In the genomic region with DNA sequence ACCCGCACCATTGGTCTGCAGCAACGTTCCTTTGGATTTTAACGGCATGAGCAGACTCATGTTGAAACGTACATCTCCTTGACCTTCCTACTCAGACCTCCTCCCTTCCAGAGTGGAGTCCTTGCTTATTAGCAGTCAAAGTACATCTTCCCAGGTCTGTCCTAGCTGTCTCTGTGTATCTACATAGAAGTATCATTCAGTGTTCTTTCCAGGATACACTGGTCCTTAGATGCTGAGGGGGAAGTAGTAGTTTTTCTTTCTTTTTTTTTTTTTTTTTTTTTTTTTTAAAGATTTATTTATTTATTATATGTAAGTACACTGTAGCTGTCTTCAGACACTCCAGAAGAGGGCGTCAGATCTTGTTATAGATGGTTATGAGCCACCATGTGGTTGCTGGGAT, we compare ENCODE assay signal across 9 mouse cellular contexts. TPM values are rescaled to one million over a fixed set of nuclear protein-coding genes. Genes with fewer than 3 reads are reported as not detected.
"Had no signal": no experiment of that assay in that cellular context is flagged by ENCODE, and none has a peak within 500 bp of the region (broad histone marks: within the 10 kb centered on the region; RNA-seq: fewer than 3 reads in every experiment).

No protein-coding gene starts in this region.

RNA-seq across cellular contexts. Expression of gene Sapcd1, which starts 21.9 kb away (rescaled TPM):
- total RNA-seq: gastrocnemius, adult 18-20 months; gastrocnemius, adult 2 months; gastrocnemius, adult 8-10 months; gastrocnemius, postnatal 36 days; heart, adult 18-20 months; heart, adult 2 months; heart, adult 8-10 months had no signal

RNA-seq across cellular contexts. Expression of gene Hspa1l, which starts 33.4 kb away (rescaled TPM):
- total RNA-seq: common myeloid progenitor, adult 5-6 weeks; granulocyte monocyte progenitor cell, adult 5-6 weeks had no signal
